Mouse (Mus musculus): ENCODE measurements around the gene Ano2.

The Ano2 gene

DNA sequence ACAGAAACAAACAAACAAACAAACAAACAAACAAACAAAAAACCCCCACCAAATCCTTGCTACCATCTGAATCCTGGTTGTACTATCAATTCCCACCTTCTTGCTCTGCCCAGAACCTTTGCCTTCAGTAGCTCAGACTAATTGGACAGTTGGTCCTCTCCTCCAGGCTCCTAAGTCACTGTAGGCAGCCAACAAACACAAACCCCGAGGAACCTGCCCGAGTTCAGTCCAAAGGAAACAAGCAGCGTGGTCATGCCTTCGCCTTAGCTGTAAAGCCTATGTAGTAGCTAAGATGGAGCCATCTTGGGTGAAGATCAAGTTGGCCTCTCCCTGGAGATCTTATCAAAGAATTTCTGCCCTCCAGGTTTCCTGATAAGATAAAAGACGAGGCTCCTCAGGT, 362.9 kb downstream of the Ano2 start:
- no peak for DNase-seq (ENCODE audit: low spot score in 2 of 2)

DNA sequence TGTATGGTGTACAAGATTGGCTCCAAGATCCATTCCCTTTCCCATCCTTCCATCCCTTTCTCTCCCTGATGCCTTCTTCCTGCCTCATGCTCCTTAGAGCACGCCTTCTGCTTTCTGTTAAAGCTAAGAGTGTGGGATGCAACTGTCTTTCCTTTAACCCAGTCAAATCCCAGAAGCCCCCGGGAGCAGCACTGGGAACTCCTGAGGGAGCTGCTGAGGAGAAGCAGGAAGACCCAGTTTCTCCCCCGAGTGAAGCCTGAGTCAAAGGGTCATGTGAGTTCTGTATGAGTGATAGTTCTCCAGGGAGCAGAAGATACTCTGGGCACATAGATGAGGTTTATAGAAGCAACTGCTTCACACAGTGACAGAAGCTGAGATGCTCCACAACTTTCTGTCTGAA, 367.5 kb downstream of the Ano2 start:
- DNase-seq (ENCODE audit: low spot score in 2 of 2), result no peak

DNA sequence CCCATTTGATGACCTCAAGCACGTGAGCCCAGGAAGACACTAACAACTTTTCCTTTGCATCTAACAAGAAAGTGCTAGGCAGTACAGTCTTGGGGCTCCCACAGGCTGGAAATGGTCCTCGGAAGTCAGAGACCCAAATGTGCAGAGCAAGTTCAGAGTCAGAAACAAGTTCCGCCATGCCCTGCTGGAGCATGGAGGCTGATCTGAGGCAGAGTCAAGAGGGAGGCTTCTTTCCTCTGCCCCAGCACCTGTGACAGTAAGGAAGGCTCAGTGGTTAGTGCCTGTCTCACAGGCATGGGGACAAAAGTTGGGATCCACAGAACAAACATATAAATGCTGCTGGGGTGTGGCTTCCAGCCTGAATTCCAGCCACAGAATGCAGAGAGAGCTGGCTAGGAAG, 390.3 kb downstream of the Ano2 start:
- DNase-seq (ENCODE audit: low spot score in 2 of 2), result no peak

DNA sequence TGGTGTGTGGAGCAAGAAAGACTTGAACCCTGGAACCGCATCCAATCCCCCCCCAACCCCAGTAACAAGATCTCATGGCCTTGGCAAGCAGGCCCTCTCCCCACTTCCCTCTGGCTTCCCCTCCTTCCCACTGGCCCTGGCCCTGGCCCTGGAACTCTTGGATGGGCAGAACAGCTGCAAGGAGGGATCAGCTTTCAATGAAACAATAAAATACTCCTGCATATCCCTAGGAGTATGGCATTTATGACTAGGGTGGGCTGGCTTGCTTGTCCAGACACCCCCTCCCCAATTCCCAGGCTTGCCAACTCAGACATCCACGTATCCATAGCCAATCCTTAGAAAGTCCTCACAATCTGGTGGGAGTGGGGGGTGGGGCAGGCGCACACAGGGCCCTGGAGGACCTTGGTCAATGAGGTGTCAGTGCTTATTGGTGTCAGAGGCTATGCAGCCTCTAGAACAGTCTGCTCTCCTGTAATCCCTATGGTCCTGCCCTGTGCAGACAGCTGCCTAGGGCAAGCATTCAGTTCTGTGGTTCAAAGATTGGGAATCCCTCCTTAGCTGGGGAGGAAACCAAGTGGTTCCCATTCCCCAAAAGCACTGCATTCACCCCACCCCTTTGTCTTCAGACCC, 396.2 kb downstream of the Ano2 start:
- no peak for DNase-seq (ENCODE audit: low spot score in 2 of 2)

DNA sequence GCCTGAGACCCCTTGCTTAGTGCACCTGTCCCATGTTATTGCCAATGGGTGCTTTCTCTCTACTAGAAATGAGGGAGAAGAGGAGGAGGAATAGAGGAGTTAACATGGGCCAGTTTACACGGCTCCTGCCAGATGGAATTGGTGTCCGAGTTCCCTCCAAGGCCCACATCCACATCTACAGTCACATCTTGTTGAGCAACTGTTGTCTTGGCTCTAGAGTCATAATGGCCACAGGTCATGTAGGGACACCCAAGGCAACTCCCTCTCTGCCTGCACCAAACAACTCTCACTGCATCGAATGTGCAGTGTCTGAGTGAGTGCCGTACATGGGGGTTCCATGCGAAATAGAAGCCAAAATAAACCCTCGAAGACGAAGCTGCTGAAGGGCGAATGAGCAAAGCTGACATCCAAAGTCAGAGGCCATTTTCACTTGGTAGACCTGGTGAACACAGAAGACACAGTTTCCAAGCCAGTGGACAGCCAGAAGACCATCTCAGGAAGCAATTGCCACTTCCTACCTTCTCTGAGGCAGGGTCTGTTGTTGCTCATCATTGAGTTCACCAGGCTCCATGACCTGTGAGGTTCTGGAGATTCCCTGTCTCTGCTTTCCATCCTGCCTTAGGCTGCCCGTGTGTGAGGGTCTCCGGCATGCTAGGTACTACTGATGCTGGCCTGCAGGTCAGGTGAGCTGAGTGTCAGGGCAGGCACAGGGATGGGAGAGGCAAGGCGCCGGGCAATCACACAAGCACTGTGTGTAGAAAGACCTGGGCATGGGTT, 398.5 kb downstream of the Ano2 start:
- DNase-seq (ENCODE audit: low spot score in 2 of 2), result no peak

Measured in right cerebral cortex, postnatal 36 days (tissue).